ENCODE assay signal across 24 mouse cellular contexts in genomic region chr3:39925436-39925835, GRCm38 (mm10).
DNase-seq lines count a peak whose midpoint lies in the region; ATAC-seq and TF ChIP-seq lines count a peak whose summit lies in the region.
"Had no signal": no experiment of that assay in that cellular context is flagged by ENCODE, and none has a peak within 500 bp of the region (broad histone marks: within the 10 kb centered on the region; RNA-seq: fewer than 3 reads in every experiment).

No protein-coding gene starts in this region.

- no peak overlapping the region for H3K27ac ChIP-seq in lung, embryonic 15.5 days
- no peak overlapping the region for H3K27ac ChIP-seq in lung, postnatal 0 days (ENCODE audit: low read length)
- H3K27ac ChIP-seq: embryonic facial prominence, embryonic 10.5 days; embryonic facial prominence, embryonic 12.5 days; forebrain, embryonic 13.5 days; forebrain, embryonic 15.5 days had no signal

- 31% methylated on average over 3 of the region's 3 CpGs for WGBS in lung, embryonic 15.5 days
- 50% methylated on average over 3 of the region's 3 CpGs for WGBS in lung, postnatal 0 days

- no peak overlapping the region for H3K4me3 ChIP-seq in lung, embryonic 15.5 days
- no peak overlapping the region for H3K4me3 ChIP-seq in lung, postnatal 0 days (ENCODE audit: low read depth, low read length)
- H3K4me3 ChIP-seq: embryonic facial prominence, embryonic 10.5 days; embryonic facial prominence, embryonic 12.5 days; forebrain, embryonic 13.5 days; forebrain, embryonic 15.5 days had no signal

- peak; percentile 64; the same call in 1 of the 2 replicates for ATAC-seq in lung, embryonic 15.5 days (ENCODE audit: borderline replicate concordance, extremely low read depth, low FRiP score, low TSS enrichment)
- ATAC-seq in lung, postnatal 0 days: no peak
- ATAC-seq: activated CD4-positive, CD25-positive, alpha-beta regulatory T cell, adult 4 months; CD4-positive, CD25-positive, alpha-beta regulatory T cell, adult 4 months; forebrain, embryonic 13.5 days; forebrain, embryonic 15.5 days; Patski had no signal

- H3K4me2 ChIP-seq in lung, embryonic 15.5 days: no peak overlapping the region
- no peak overlapping the region for H3K4me2 ChIP-seq in lung, postnatal 0 days (replicated peaks; ENCODE audit: low read depth, low read length)
- H3K4me2 ChIP-seq: embryonic facial prominence, embryonic 12.5 days; forebrain, embryonic 13.5 days; forebrain, embryonic 15.5 days had no signal

- no peak for TF ChIP-seq CTCF in lung, postnatal 0 days (IDR thresholded peaks at IDR 0.05)

- DNase-seq in heart, adult 11 months: peak; percentile 61
- no peak for DNase-seq in heart, adult 18-20 months
- no peak for DNase-seq in lung, postnatal 25 days (ENCODE audit: low spot score)
- peak; percentile 6 for DNase-seq in lung, postnatal 0 days (ENCODE audit: low spot score)
- no peak for DNase-seq in lung, postnatal 14 days
- DNase-seq: adrenal gland, adult 8-10 months; adrenal gland, postnatal 14 days; adrenal gland, postnatal 36 days; B cell, adult 2 months; cerebellum, adult 11-12 months; cerebellum, adult 2 months; cerebellum, adult 9-10 months; cerebellum, postnatal 10 days; cerebellum, postnatal 25 days had no signal

- H3K9ac ChIP-seq in lung, embryonic 15.5 days: no peak overlapping the region
- H3K9ac ChIP-seq in lung, postnatal 0 days (replicated peaks; ENCODE audit: low read depth): no peak overlapping the region
- H3K9ac ChIP-seq: embryonic facial prominence, embryonic 12.5 days; forebrain, embryonic 13.5 days; forebrain, embryonic 15.5 days had no signal

- H3K9me3 ChIP-seq in lung, embryonic 15.5 days: no peaks in the 10 kb centered on the region
- H3K9me3 ChIP-seq in lung, postnatal 0 days (ENCODE audit: low read length): no peaks in the 10 kb centered on the region
- H3K9me3 ChIP-seq: embryonic facial prominence, embryonic 10.5 days; embryonic facial prominence, embryonic 12.5 days; forebrain, embryonic 13.5 days; forebrain, embryonic 15.5 days had no signal

- H3K36me3 ChIP-seq in lung, embryonic 15.5 days: no peaks in the 10 kb centered on the region
- H3K36me3 ChIP-seq in lung, postnatal 0 days (ENCODE audit: insufficient read depth, low read length): no peaks in the 10 kb centered on the region
- H3K36me3 ChIP-seq: embryonic facial prominence, embryonic 10.5 days; embryonic facial prominence, embryonic 12.5 days; forebrain, embryonic 15.5 days; G1E had no signal

- no peaks in the 10 kb centered on the region for H3K27me3 ChIP-seq in lung, embryonic 15.5 days
- no peaks in the 10 kb centered on the region for H3K27me3 ChIP-seq in lung, postnatal 0 days (replicated peaks; ENCODE audit: insufficient read depth, low read length)
- H3K27me3 ChIP-seq: CH12.LX; embryonic facial prominence, embryonic 12.5 days; forebrain, embryonic 13.5 days; forebrain, embryonic 15.5 days; Patski had no signal

- no peak for TF ChIP-seq EP300 in lung, postnatal 0 days (IDR thresholded peaks at IDR 0.05)

- no peaks in the 10 kb centered on the region for H3K4me1 ChIP-seq in lung, embryonic 15.5 days
- no peaks in the 10 kb centered on the region for H3K4me1 ChIP-seq in lung, postnatal 0 days (ENCODE audit: insufficient read depth, low read depth, low read length)
- H3K4me1 ChIP-seq: embryonic facial prominence, embryonic 12.5 days; forebrain, embryonic 13.5 days; forebrain, embryonic 15.5 days had no signal

Comparison
In these comparisons a context has a peak if more than half of its experiments do, and no peak if none do; other contexts are left out.
1. DNase-seq: peak in heart, adult 11 months (single experiment) and lung, postnatal 0 days (single experiment); none in heart, adult 18-20 months (0 of 2), lung, postnatal 25 days (single experiment) and lung, postnatal 14 days (single experiment).